Mouse (Mus musculus) embryonic fibroblast, embryonic 13.5 days (primary cell): ENCODE measurements around the gene Hsd17b3.

Experiments used
- CTCF ChIP-seq: IDR thresholded peaks from 2 replicates; pipeline ENCODE4 v1.5.1; 2011; ENCODE audit warnings: mild to moderate bottlenecking, control low read depth, low read length, moderate library complexity, borderline replicate concordance; ENCODE audit not compliant: insufficient read depth
- POLR2A ChIP-seq: IDR thresholded peaks from 2 replicates; pipeline ENCODE4 v1.6.1; 2011; ENCODE audit warnings: low read depth, mild to moderate bottlenecking, control low read depth, low read length, moderate library complexity

DNA sequence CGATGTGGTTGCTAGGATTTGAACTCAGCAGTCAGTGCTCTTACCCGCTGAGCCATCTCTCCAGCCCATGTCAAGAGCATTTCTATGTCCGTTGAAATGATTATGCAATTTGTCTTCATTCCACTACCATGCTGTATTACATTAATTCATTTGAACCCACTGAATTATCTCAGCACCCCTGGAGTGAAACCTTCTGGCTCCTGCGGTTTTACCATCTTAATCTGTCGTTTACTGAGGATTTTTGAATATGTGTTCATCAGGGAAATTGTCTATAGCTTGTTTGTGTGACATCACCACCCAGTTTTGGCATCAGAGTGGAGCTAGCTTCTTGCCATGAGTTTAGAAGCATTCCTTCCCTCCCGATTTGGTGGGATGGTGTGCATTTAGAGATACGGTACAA, 2.0 kb upstream of the Hsd17b3 start:
- TF ChIP-seq CTCF (no peak), POLR2A (no peak)
